Mouse (Mus musculus) brain, embryonic 14.5 days (tissue): ENCODE results near the gene Efcab11.

Experiments used
- CTCF ChIP-seq: fragments of 200-500 bp; IDR thresholded peaks from 2 replicates; pipeline ENCODE4 v1.5.1; 2012; ENCODE audit warnings: inconsistent platforms, mild to moderate bottlenecking, moderate library complexity, borderline replicate concordance; ENCODE audit not compliant: insufficient read depth, insufficient read length; ENCODE audit errors: extremely low read depth
- POLR2A ChIP-seq: fragments of 200-500 bp; IDR thresholded peaks from 2 replicates; pipeline ENCODE4 v1.6.1; 2012; ENCODE audit warnings: mild to moderate bottlenecking, inconsistent platforms, borderline replicate concordance; ENCODE audit not compliant: poor library complexity, insufficient read depth, insufficient read length, severe bottlenecking; ENCODE audit errors: extremely low read depth

DNA sequence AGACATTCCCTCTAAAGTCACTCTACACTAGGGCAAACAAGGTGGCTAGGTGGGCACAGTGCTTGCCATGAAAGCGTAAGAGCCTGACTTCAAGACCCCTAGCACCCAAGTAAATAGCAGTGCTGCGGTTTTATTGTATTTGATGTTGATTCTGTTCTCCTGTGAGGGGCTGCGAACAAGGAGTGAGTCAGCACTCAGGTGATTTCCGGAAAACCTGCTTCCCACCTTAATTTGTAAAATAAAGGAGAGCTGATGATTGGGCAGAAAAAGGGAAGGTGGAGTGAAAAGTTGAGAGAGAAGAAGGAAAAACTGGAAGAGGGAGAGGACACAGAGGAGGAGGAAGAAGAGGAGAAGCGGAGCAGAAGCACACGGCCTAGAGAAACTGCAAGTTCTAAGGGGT lies 118.3 kb downstream of the Efcab11 start:
- TF ChIP-seq CTCF (no peak), POLR2A (no peak)
